Mouse (Mus musculus) stomach, postnatal 0 days (tissue): ENCODE measurements at regions not wholly inside any gene's neighbourhood (a gene's known extent, or its start where the extent isn't known, plus 50 kb on each side); places are given as distances from the start of the nearest gene placed in this dataset.

Experiments
- CTCF ChIP-seq: IDR thresholded peaks from 2 replicates; pipeline ENCODE4 v1.5.1; 2016; ENCODE audit warnings: antibody characterized with exemption, low read depth, mild to moderate bottlenecking, moderate library complexity
- EP300 ChIP-seq: optimal IDR thresholded peaks from 2 replicates; pipeline ENCODE3; 2016; ENCODE audit warnings: antibody characterized with exemption

DNA sequence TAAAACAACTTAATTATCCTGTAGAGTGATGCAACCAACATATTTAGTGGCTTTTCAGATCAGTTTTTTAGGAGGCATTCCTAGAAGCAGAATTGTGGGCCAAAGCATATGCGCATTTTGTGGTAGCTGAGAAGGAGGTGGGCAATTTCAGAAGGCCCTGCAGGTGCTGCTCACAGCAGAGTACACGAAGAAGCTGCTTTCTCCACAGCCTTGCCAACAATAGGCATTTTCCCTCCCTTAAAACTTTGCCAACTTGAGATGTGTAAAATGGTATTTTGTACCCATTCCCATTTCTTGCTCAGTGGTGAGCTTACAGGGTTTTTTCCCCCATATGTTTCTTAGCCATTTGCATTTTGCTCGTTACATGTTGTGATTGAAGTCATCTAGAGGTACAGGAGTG, 339.0 kb downstream of the Bmper start:
- TF ChIP-seq EP300 = no peak
- TF ChIP-seq CTCF = no peak
